Comparison of ENCODE assay signal across 8 mouse cellular contexts in the genomic region with DNA sequence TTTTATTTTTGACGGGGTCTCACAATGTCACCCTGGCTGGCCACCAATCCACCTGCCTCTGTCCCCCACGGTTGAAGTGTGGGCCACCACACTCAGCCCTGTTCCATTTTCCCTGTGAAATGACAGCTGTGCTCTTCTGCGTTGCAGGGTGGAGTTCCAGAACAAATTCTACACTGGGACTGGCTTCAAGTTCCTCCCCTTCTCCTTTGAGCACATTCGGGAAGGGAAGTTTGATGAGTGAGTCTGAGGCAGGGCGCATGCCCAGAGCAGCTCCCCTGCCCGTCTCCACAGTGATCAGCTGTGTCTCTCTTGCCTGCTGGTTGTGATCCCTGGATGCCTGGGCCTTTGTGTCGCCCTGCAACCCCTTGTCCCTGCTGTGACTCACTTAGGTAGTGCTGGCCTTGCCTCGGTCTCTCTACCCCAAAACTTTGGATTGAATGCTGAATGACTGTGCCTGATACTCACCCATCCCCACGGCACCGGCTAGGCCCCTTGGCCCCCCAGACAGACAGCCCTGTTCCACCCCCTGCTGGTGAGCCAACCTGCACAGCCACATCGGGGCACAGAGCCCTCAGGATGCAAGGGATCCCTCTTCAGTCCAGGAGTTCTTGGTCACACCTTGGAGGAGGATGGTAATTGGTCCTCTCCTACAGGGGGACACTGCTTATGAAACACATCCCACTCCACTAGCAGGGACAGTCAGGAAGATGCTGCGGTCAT. TPM values are rescaled to one million over a fixed set of nuclear protein-coding genes. Genes with fewer than 3 reads are reported as not detected.
DNase-seq lines count a peak whose midpoint lies in the region; ATAC-seq and TF ChIP-seq lines count a peak whose summit lies in the region.

No protein-coding gene starts in this region.

- no peak for ATAC-seq in heart, postnatal 0 days (ENCODE audit: insufficient read depth, low read depth)
- ATAC-seq in liver, embryonic 14.5 days (ENCODE audit: insufficient read depth), result no peak
- no peak for ATAC-seq in activated CD4-positive, CD25-positive, alpha-beta regulatory T cell, adult 4 months
- no peak for ATAC-seq in forebrain, embryonic 12.5 days (ENCODE audit: low FRiP score)

- peak overlapping the region; percentile 84 for H3K27ac ChIP-seq in liver, adult 2 months (replicated peaks; ENCODE audit: insufficient read depth, low read depth, low read length)
- peak overlapping the region; percentile 12; the same call in 1 of the 2 replicates for H3K27ac ChIP-seq in cortical plate, adult 2 months (ENCODE audit: insufficient read depth, low read length)
- H3K27ac ChIP-seq in heart, postnatal 0 days (ENCODE audit: low read depth), result peak overlapping the region; percentile 93
- peak overlapping the region; percentile 97 for H3K27ac ChIP-seq in liver, embryonic 14.5 days
- H3K27ac ChIP-seq in forebrain, embryonic 12.5 days, result no peak overlapping the region

- no peaks in the 10 kb centered on the region for H3K9me3 ChIP-seq in heart, postnatal 0 days (replicated peaks; ENCODE audit: control insufficient read depth, low read length)
- no peaks in the 10 kb centered on the region for H3K9me3 ChIP-seq in liver, embryonic 14.5 days (ENCODE audit: control insufficient read depth, low read length)
- H3K9me3 ChIP-seq in forebrain, embryonic 12.5 days, result no peaks in the 10 kb centered on the region

- no peak overlapping the region for H3K4me3 ChIP-seq in liver, adult 2 months (ENCODE audit: insufficient read depth, low read depth, low read length)
- H3K4me3 ChIP-seq in cortical plate, adult 2 months (ENCODE audit: insufficient read depth, low read length), result no peak overlapping the region
- no peak overlapping the region for H3K4me3 ChIP-seq in heart, postnatal 0 days (ENCODE audit: low read depth, low read length)
- no peak overlapping the region for H3K4me3 ChIP-seq in liver, embryonic 14.5 days (ENCODE audit: insufficient read depth in 1 of 2, low read depth in 2 of 2, low read length in 2 of 2)
- H3K4me3 ChIP-seq in forebrain, embryonic 12.5 days (replicated peaks), result no peak overlapping the region

- H3K36me3 ChIP-seq in liver, adult 2 months (ENCODE audit: control insufficient read depth, insufficient read depth, low read length), result no peaks in the 10 kb centered on the region
- H3K36me3 ChIP-seq in heart, postnatal 0 days (replicated peaks; ENCODE audit: control insufficient read depth, insufficient read depth, low read length), result peaks cover 6% of the 10 kb centered on the region; the same call in 1 of the 2 replicates
- peaks cover 31% of the 10 kb centered on the region for H3K36me3 ChIP-seq in liver, embryonic 14.5 days (replicated peaks; ENCODE audit: control insufficient read depth, insufficient read depth, low read depth)
- peaks cover 53% of the 10 kb centered on the region for H3K36me3 ChIP-seq in forebrain, embryonic 12.5 days (replicated peaks)

- no peak for TF ChIP-seq CTCF in liver, adult 2 months (IDR thresholded peaks at IDR 0.05; ENCODE audit: low read depth, low read length)
- no peak for TF ChIP-seq CTCF in cortical plate, adult 2 months (IDR thresholded peaks at IDR 0.05; ENCODE audit: extremely low read depth, insufficient read depth, low read length)
- no peak; the same call in 1 of the 2 replicates for TF ChIP-seq CTCF in heart, postnatal 0 days (IDR thresholded peaks at IDR 0.05; ENCODE audit: low read depth)
- TF ChIP-seq CTCF in liver, embryonic 14.5 days (IDR thresholded peaks at IDR 0.05; ENCODE audit: low read depth), result peak; percentile 58

- H3K4me1 ChIP-seq in liver, adult 2 months (ENCODE audit: control insufficient read depth, insufficient read depth, low read length), result peaks cover 31% of the 10 kb centered on the region
- peaks cover 8% of the 10 kb centered on the region; the same call in 1 of the 2 replicates for H3K4me1 ChIP-seq in cortical plate, adult 2 months (ENCODE audit: control insufficient read depth, insufficient read depth, low read length)
- peaks cover 66% of the 10 kb centered on the region for H3K4me1 ChIP-seq in heart, postnatal 0 days (ENCODE audit: control insufficient read depth, insufficient read depth)
- H3K4me1 ChIP-seq in liver, embryonic 14.5 days (replicated peaks; ENCODE audit: control insufficient read depth in 2 of 2, insufficient read depth in 2 of 2, low read length in 1 of 2), result peaks cover 32 to 49% of the 10 kb centered on the region in 2 experiments
- H3K4me1 ChIP-seq in forebrain, embryonic 12.5 days, result peaks cover 9% of the 10 kb centered on the region; the same call in 1 of the 2 replicates

- no peak overlapping the region for H3K4me2 ChIP-seq in heart, postnatal 0 days (ENCODE audit: low read depth, low read length)
- peak overlapping the region; percentile 65; the same call in 1 of the 2 replicates for H3K4me2 ChIP-seq in liver, embryonic 14.5 days (ENCODE audit: low read depth)
- no peak overlapping the region for H3K4me2 ChIP-seq in forebrain, embryonic 12.5 days

- H3K9ac ChIP-seq in liver, adult 2 months (ENCODE audit: low read depth, low read length), result no peak overlapping the region
- H3K9ac ChIP-seq in heart, postnatal 0 days (replicated peaks; ENCODE audit: low read depth, low read length), result peak overlapping the region; percentile 47
- no peak overlapping the region; the same call in 1 of the 2 replicates for H3K9ac ChIP-seq in liver, embryonic 14.5 days (replicated peaks)
- no peak overlapping the region for H3K9ac ChIP-seq in forebrain, embryonic 12.5 days

- no peak for TF ChIP-seq EP300 in heart, postnatal 0 days (IDR thresholded peaks at IDR 0.05; ENCODE audit: low read depth)
- no peak for TF ChIP-seq EP300 in liver, embryonic 14.5 days (IDR thresholded peaks at IDR 0.05; ENCODE audit: low read depth)

- H3K27me3 ChIP-seq in liver, adult 2 months (ENCODE audit: control insufficient read depth, insufficient read depth, low read length), result no peaks in the 10 kb centered on the region
- H3K27me3 ChIP-seq in heart, postnatal 0 days (ENCODE audit: control insufficient read depth, insufficient read depth, low read length), result no peaks in the 10 kb centered on the region
- H3K27me3 ChIP-seq in liver, embryonic 14.5 days (ENCODE audit: control insufficient read depth, insufficient read depth, low read length), result no peaks in the 10 kb centered on the region
- H3K27me3 ChIP-seq in forebrain, embryonic 12.5 days, result 0 out of 2 replicates have a peak, but pooled peaks cover 7% of the 10 kb centered on the region

- no peak for DNase-seq in liver, adult 2 months (ENCODE audit: extremely low read depth, low read depth, low spot score)
- no peak for DNase-seq in liver
- DNase-seq in heart, postnatal 0 days (ENCODE audit: low spot score), result no peak
- DNase-seq in liver, embryonic 14.5 days (ENCODE audit: low read depth in 3 of 3, low spot score in 3 of 3), result no peak
- no peak for DNase-seq in urinary bladder, adult 2 months (ENCODE audit: low spot score)

- H3K79me2 ChIP-seq in liver, adult 2 months (ENCODE audit: control insufficient read depth, insufficient read depth, low read length), result no peaks in the 10 kb centered on the region

- WGBS in liver, adult 2 months, result 73% methylated on average over 12 of the region's 12 CpGs
- WGBS in heart, postnatal 0 days, result 58% methylated on average over 12 of the region's 12 CpGs
- 73% methylated on average over 12 of the region's 12 CpGs for WGBS in liver, embryonic 14.5 days (ENCODE audit: insufficient replicate concordance)
- 74% methylated on average over 12 of the region's 12 CpGs for WGBS in forebrain, embryonic 12.5 days

- no peak for TF ChIP-seq POLR2A in liver, adult 2 months (IDR thresholded peaks at IDR 0.05; ENCODE audit: extremely low read depth, insufficient read depth, low read length)
- no peak for TF ChIP-seq POLR2A in cortical plate, adult 2 months (IDR thresholded peaks at IDR 0.05; ENCODE audit: extremely low read depth, insufficient read depth, low read length)

RNA-seq across cellular contexts. Expression of gene Naglu, which starts 7.5 kb away (rescaled TPM):
- total RNA-seq in liver, adult 2 months (2014; rRNA removed), result 22.1 and 23.6 TPM in 2 replicates
- polyA plus RNA-seq in liver, adult 2 months (2012; rRNA removed), result 33.8 and 38.8 TPM in 2 replicates
- polyA plus RNA-seq in cortical plate, adult 2 months (2012; rRNA removed), result 10.3 and 10.7 TPM in 2 replicates
- total RNA-seq in heart, postnatal 0 days (2014; rRNA removed; ENCODE audit: low replicate concordance), result 15.8 and 20.2 TPM in 2 replicates
- polyA plus RNA-seq in heart, postnatal 0 days (2015; fragmentation: Nextera tagmentation; extraction: Ambion mirVana), result 10.3 and 12.0 TPM in 2 replicates
- polyA plus RNA-seq in liver, embryonic 14.5 days (2012; rRNA removed), result 3.4 and 4.0 TPM in 2 replicates
- polyA plus RNA-seq in liver, embryonic 14.5 days (2014; fragmentation: Nextera tagmentation; extraction: Ambion mirVana), result 4.0 and 4.3 TPM in 2 replicates
- polyA plus RNA-seq in activated CD4-positive, CD25-positive, alpha-beta regulatory T cell, adult 4 months (2017; shearing (Covaris generic)), result 1 to 10 TPM; 6.8 to 9.0 TPM
- 7.8 and 8.7 TPM in 2 replicates for polyA plus RNA-seq in forebrain, embryonic 12.5 days (2016; fragmentation: Nextera tagmentation; extraction: Ambion mirVana)
- 27.2 and 29.0 TPM in 2 replicates for polyA plus RNA-seq in urinary bladder, adult 2 months (2012; rRNA removed)

RNA-seq across cellular contexts. Expression of gene Hsd17b1, which starts 15.9 kb away (rescaled TPM):
- total RNA-seq in liver, adult 2 months (2014; rRNA removed), result 0.27 and 0.37 TPM in 2 replicates
- 0.12 and 0.37 TPM in 2 replicates for polyA plus RNA-seq in liver, adult 2 months (2012; rRNA removed)
- polyA plus RNA-seq in cortical plate, adult 2 months (2012; rRNA removed), result 0.21 and 0.42 TPM in 2 replicates
- total RNA-seq in heart, postnatal 0 days (2014; rRNA removed; ENCODE audit: low replicate concordance), result not detected in 2 replicates
- polyA plus RNA-seq in heart, postnatal 0 days (2015; fragmentation: Nextera tagmentation; extraction: Ambion mirVana), result 0.08 TPM in 1 of 2 replicates, not detected in the other
- 0.13 and 0.19 TPM in 2 replicates for polyA plus RNA-seq in liver, embryonic 14.5 days (2012; rRNA removed)
- polyA plus RNA-seq in liver, embryonic 14.5 days (2014; fragmentation: Nextera tagmentation; extraction: Ambion mirVana), result 0.08 and 0.34 TPM in 2 replicates
- polyA plus RNA-seq in activated CD4-positive, CD25-positive, alpha-beta regulatory T cell, adult 4 months (2017; shearing (Covaris generic)), result not detected
- polyA plus RNA-seq in forebrain, embryonic 12.5 days (2016; fragmentation: Nextera tagmentation; extraction: Ambion mirVana), result 0.19 and 0.33 TPM in 2 replicates
- 0.56 and 0.57 TPM in 2 replicates for polyA plus RNA-seq in urinary bladder, adult 2 months (2012; rRNA removed)

RNA-seq across cellular contexts. Expression of gene Coasy, which starts 20.0 kb away (rescaled TPM):
- 84.0 and 89.9 TPM in 2 replicates for total RNA-seq in liver, adult 2 months (2014; rRNA removed)
- polyA plus RNA-seq in liver, adult 2 months (2012; rRNA removed), result 182 and 194 TPM in 2 replicates
- 34.4 and 35.4 TPM in 2 replicates for polyA plus RNA-seq in cortical plate, adult 2 months (2012; rRNA removed)
- 44.6 and 64.1 TPM in 2 replicates for total RNA-seq in heart, postnatal 0 days (2014; rRNA removed; ENCODE audit: low replicate concordance)
- polyA plus RNA-seq in heart, postnatal 0 days (2015; fragmentation: Nextera tagmentation; extraction: Ambion mirVana), result 26.8 and 26.9 TPM in 2 replicates
- polyA plus RNA-seq in liver, embryonic 14.5 days (2012; rRNA removed), result 16.2 and 16.7 TPM in 2 replicates
- polyA plus RNA-seq in liver, embryonic 14.5 days (2014; fragmentation: Nextera tagmentation; extraction: Ambion mirVana), result 17.7 and 19.9 TPM in 2 replicates
- 10 to 100 TPM; 17.9 to 22.1 TPM for polyA plus RNA-seq in activated CD4-positive, CD25-positive, alpha-beta regulatory T cell, adult 4 months (2017; shearing (Covaris generic))
- polyA plus RNA-seq in forebrain, embryonic 12.5 days (2016; fragmentation: Nextera tagmentation; extraction: Ambion mirVana), result 50.7 and 50.9 TPM in 2 replicates
- polyA plus RNA-seq in urinary bladder, adult 2 months (2012; rRNA removed), result 25.8 and 38.8 TPM in 2 replicates

RNA-seq across cellular contexts. Expression of gene Mlx, which starts 24.8 kb away (rescaled TPM):
- total RNA-seq in liver, adult 2 months (2014; rRNA removed), result 33.5 and 34.4 TPM in 2 replicates
- polyA plus RNA-seq in liver, adult 2 months (2012; rRNA removed), result 34.8 and 39.8 TPM in 2 replicates
- 46.9 and 53.1 TPM in 2 replicates for polyA plus RNA-seq in cortical plate, adult 2 months (2012; rRNA removed)
- total RNA-seq in heart, postnatal 0 days (2014; rRNA removed; ENCODE audit: low replicate concordance), result 21.8 and 46.6 TPM in 2 replicates
- polyA plus RNA-seq in heart, postnatal 0 days (2015; fragmentation: Nextera tagmentation; extraction: Ambion mirVana), result 26.7 and 29.0 TPM in 2 replicates
- polyA plus RNA-seq in liver, embryonic 14.5 days (2012; rRNA removed), result 16.8 and 18.6 TPM in 2 replicates
- 21.9 and 26.8 TPM in 2 replicates for polyA plus RNA-seq in liver, embryonic 14.5 days (2014; fragmentation: Nextera tagmentation; extraction: Ambion mirVana)
- polyA plus RNA-seq in activated CD4-positive, CD25-positive, alpha-beta regulatory T cell, adult 4 months (2017; shearing (Covaris generic)), result 10 to 100 TPM; 51.8 to 71.5 TPM
- 47.6 and 52.6 TPM in 2 replicates for polyA plus RNA-seq in forebrain, embryonic 12.5 days (2016; fragmentation: Nextera tagmentation; extraction: Ambion mirVana)
- 34.1 and 38.0 TPM in 2 replicates for polyA plus RNA-seq in urinary bladder, adult 2 months (2012; rRNA removed)

RNA-seq across cellular contexts. Expression of gene Psmc3ip, which starts 32.9 kb away (rescaled TPM):
- total RNA-seq in liver, adult 2 months (2014; rRNA removed), result 0.55 and 0.67 TPM in 2 replicates
- 0.20 and 0.39 TPM in 2 replicates for polyA plus RNA-seq in liver, adult 2 months (2012; rRNA removed)
- 3.5 and 3.8 TPM in 2 replicates for polyA plus RNA-seq in cortical plate, adult 2 months (2012; rRNA removed)
- 1.2 and 7.3 TPM in 2 replicates for total RNA-seq in heart, postnatal 0 days (2014; rRNA removed; ENCODE audit: low replicate concordance)
- 10.3 and 12.0 TPM in 2 replicates for polyA plus RNA-seq in heart, postnatal 0 days (2015; fragmentation: Nextera tagmentation; extraction: Ambion mirVana)
- polyA plus RNA-seq in liver, embryonic 14.5 days (2012; rRNA removed), result 7.3 and 16.8 TPM in 2 replicates
- 21.6 and 22.0 TPM in 2 replicates for polyA plus RNA-seq in liver, embryonic 14.5 days (2014; fragmentation: Nextera tagmentation; extraction: Ambion mirVana)
- 10 to 100 TPM; 12.3 to 13.4 TPM for polyA plus RNA-seq in activated CD4-positive, CD25-positive, alpha-beta regulatory T cell, adult 4 months (2017; shearing (Covaris generic))
- 59.0 and 62.1 TPM in 2 replicates for polyA plus RNA-seq in forebrain, embryonic 12.5 days (2016; fragmentation: Nextera tagmentation; extraction: Ambion mirVana)
- 7.1 and 7.9 TPM in 2 replicates for polyA plus RNA-seq in urinary bladder, adult 2 months (2012; rRNA removed)
